Mouse (Mus musculus) heart, postnatal 4 days (tissue): ENCODE measurements around the gene Lsamp. TPM values are rescaled to one million over a fixed set of nuclear protein-coding genes. Genes with fewer than 3 reads are reported as not detected.

Experiments
- microRNA-seq, 2 experiments: library from miRNA; unstranded; fragments of <30 nt; microRNA quantifications; one replicate each; pipeline ENCODE4 v1.2.0; 2021 to 2022
- total RNA-seq, 2 experiments: library from RNA; stranded (reverse); gene quantifications; 2 replicates each; pipeline ENCODE4 v1.2.3; 2021

The Lsamp gene
- total RNA-seq, 2 experiments from 2014 or later, result 0.81 to 1.3 TPM

Small RNA genes lying within 50 kb of the gene (microRNA-seq; reads per million reads assigned to microRNA genes)
- gene Gm27887 (0 reads per million in 2 experiments), gene Gm47276 (0 reads per million in 2 experiments)
